Mouse (Mus musculus): ENCODE data around the gene Vti1a. TPM values are rescaled to one million over a fixed set of nuclear protein-coding genes. Genes with fewer than 3 reads are reported as not detected.

Gene Vti1a
- polyA plus RNA-seq, 1 experiment from 2014 or later: 19.4 TPM

DNA sequence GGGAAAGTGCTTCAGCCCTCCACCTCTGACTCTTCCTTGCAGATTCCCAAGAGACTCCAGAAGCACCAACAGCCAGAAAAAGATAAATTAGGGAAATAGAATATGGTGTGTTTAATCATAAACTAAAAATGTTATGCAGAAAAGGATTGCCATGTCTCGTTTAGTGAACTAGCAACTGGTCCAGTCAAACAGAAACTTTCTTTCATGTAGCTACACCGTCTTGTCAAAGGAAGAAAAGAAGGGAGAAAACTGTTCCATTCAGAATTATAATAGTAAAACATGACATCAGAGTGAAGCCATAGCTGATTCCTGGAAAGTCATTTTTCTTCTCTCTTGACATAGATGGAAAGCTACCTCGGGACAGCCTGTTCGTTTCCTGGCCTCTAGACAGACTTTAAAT lies 185.9 kb downstream of the Vti1a start:
- Histone ChIP-seq H3K4me3 (ENCODE audit: low read depth, low read length) (no peak overlapping the region), H3K4me1 (replicated peaks; ENCODE audit: control insufficient read depth, insufficient read depth) (no peaks in the 10 kb centered on the region), H3K4me2 (replicated peaks; ENCODE audit: low read depth) (no peak overlapping the region), H3K9ac (ENCODE audit: low read length) (no peak overlapping the region), H3K9me3 (ENCODE audit: control insufficient read depth, low read length) (no peaks in the 10 kb centered on the region), H3K36me3 (ENCODE audit: control insufficient read depth, insufficient read depth, low read length) (peaks cover 2% of the 10 kb centered on the region; the same call in 1 of the 2 replicates), H3K27ac (replicated peaks) (no peak overlapping the region), H3K27me3 (ENCODE audit: control insufficient read depth, insufficient read depth, low read length) (no peaks in the 10 kb centered on the region)
- WGBS: 43% methylated on average over 4 of the region's 4 CpGs
- no peak for DNase-seq (ENCODE audit: low spot score)
- TF ChIP-seq CTCF (IDR thresholded peaks at IDR 0.05; ENCODE audit: low read depth) (no peak), EP300 (optimal IDR thresholded peaks at IDR 0.05) (no peak)
- no peak for ATAC-seq (ENCODE audit: low FRiP score, low TSS enrichment)

DNA sequence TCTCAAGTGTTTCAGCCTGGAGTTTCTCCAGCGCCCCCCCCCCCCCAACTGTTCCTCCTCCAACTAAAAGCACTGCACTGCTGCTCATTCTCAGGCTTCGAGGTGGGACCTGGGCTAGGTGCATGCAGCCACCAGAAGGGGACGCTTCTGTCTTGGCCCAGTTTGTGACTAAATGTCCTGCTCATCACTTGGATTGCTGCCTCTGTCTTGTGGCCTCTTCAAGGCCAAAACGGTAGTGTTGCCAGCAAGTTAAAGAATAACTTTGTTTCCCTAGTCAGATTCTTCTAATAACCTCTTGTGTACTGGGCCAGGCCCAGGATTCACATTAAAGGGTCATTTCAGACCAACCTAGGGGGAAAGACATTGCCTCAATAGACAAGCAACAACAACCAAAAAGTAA lies 187.7 kb downstream of the Vti1a start:
- 69% methylated on average over 4 of the region's 4 CpGs for WGBS
- ATAC-seq (ENCODE audit: low FRiP score, low TSS enrichment): no peak
- peaks cover 2% of the 10 kb centered on the region; the same call in 1 of the 2 replicates for H3K36me3 ChIP-seq (ENCODE audit: control insufficient read depth, insufficient read depth, low read length)
- no peaks in the 10 kb centered on the region for H3K27me3 ChIP-seq (ENCODE audit: control insufficient read depth, insufficient read depth, low read length)
- no peak for TF ChIP-seq EP300 (optimal IDR thresholded peaks at IDR 0.05)
- TF ChIP-seq CTCF (IDR thresholded peaks at IDR 0.05; ENCODE audit: low read depth): no peak
- H3K4me3 ChIP-seq (ENCODE audit: low read depth, low read length): no peak overlapping the region
- no peak overlapping the region for H3K9ac ChIP-seq (ENCODE audit: low read length)
- no peaks in the 10 kb centered on the region for H3K9me3 ChIP-seq (ENCODE audit: control insufficient read depth, low read length)
- DNase-seq (ENCODE audit: low spot score): no peak
- H3K27ac ChIP-seq (replicated peaks): no peak overlapping the region
- no peak overlapping the region for H3K4me2 ChIP-seq (replicated peaks; ENCODE audit: low read depth)
- H3K4me1 ChIP-seq (replicated peaks; ENCODE audit: control insufficient read depth, insufficient read depth): no peaks in the 10 kb centered on the region

DNA sequence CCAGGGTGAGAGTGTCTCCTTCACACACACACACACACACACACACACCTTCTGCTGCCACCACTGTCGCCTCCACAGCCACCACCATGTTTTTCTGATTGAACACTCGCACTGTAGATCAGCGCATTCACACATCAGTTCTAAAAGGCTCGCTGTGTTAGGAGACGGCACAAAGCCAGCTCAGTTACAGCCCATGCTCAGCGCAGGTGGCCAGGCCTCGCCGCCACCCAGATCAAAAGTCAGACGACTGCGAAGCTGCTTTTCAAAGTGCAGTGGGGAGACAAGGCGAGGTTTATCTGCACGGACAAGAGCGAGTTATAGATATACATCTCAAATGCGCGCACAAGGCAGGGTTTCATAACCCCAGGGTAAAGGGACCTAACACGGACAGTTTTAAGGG lies 191.7 kb downstream of the Vti1a start:
- TF ChIP-seq CTCF (IDR thresholded peaks at IDR 0.05; ENCODE audit: low read depth) (no peak), EP300 (optimal IDR thresholded peaks at IDR 0.05) (no peak)
- peaks cover 2% of the 10 kb centered on the region; the same call in 1 of the 2 replicates for H3K36me3 ChIP-seq (ENCODE audit: control insufficient read depth, insufficient read depth, low read length)
- H3K4me1 ChIP-seq (replicated peaks; ENCODE audit: control insufficient read depth, insufficient read depth): no peaks in the 10 kb centered on the region
- H3K27ac ChIP-seq (replicated peaks): no peak overlapping the region
- no peaks in the 10 kb centered on the region for H3K27me3 ChIP-seq (ENCODE audit: control insufficient read depth, insufficient read depth, low read length)
- no peak overlapping the region for H3K4me2 ChIP-seq (replicated peaks; ENCODE audit: low read depth)
- 63% methylated on average over 16 of the region's 16 CpGs for WGBS
- no peaks in the 10 kb centered on the region for H3K9me3 ChIP-seq (ENCODE audit: control insufficient read depth, low read length)
- H3K4me3 ChIP-seq (ENCODE audit: low read depth, low read length): no peak overlapping the region
- no peak overlapping the region for H3K9ac ChIP-seq (ENCODE audit: low read length)
- no peak for ATAC-seq (ENCODE audit: low FRiP score, low TSS enrichment)
- no peak for DNase-seq (ENCODE audit: low spot score)

DNA sequence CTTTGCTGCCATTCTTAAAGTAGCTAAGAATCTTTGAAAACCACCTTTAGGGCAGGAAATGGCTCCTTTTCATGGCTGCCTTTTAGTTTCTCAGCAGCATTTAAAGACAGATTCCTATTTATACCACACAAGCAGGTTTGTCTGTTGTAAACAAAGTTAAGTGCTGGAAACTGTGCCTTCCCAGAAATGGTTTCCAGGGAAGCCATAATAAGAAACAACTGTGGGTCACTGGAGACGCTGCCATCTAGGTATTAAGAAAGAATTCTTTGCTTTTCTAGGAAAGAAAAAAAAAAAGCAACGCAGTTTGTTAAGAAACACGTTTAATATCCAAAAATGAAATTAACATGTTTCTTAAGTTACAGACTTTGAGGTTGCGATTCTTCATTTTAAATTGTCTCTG lies 192.1 kb downstream of the Vti1a start:
- H3K9ac ChIP-seq (ENCODE audit: low read length): no peak overlapping the region
- H3K27me3 ChIP-seq (ENCODE audit: control insufficient read depth, insufficient read depth, low read length): no peaks in the 10 kb centered on the region
- WGBS: 73% methylated on average over 4 of the region's 4 CpGs

DNA sequence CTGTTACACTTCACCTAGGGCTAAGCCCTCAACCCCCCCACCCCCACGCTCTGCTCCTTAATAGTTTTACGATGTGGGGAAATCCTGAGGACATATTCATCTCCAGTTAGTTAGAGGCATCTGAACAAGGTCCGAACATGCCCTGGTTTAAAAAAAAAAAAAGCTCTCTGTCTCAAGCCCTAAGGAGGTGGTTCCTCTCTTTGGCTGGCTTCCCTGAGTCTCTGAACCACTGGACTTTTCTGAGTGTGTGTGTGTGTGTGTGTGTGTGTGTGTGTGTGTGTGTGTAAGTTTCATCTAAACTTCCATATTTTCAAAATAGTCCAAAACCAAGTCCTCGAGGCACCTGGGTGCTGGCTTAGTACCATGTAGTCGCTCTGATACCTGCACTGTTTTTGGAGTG lies 192.9 kb downstream of the Vti1a start:
- DNase-seq (ENCODE audit: low spot score): no peak
- H3K4me2 ChIP-seq (replicated peaks; ENCODE audit: low read depth): no peak overlapping the region
- H3K4me3 ChIP-seq (ENCODE audit: low read depth, low read length): no peak overlapping the region
- peaks cover 2% of the 10 kb centered on the region; the same call in 1 of the 2 replicates for H3K36me3 ChIP-seq (ENCODE audit: control insufficient read depth, insufficient read depth, low read length)
- H3K27ac ChIP-seq (replicated peaks): no peak overlapping the region
- H3K9ac ChIP-seq (ENCODE audit: low read length): no peak overlapping the region
- 75% methylated on average over 5 of the region's 5 CpGs for WGBS
- no peak for ATAC-seq (ENCODE audit: low FRiP score, low TSS enrichment)
- no peaks in the 10 kb centered on the region for H3K9me3 ChIP-seq (ENCODE audit: control insufficient read depth, low read length)
- no peaks in the 10 kb centered on the region for H3K4me1 ChIP-seq (replicated peaks; ENCODE audit: control insufficient read depth, insufficient read depth)
- no peaks in the 10 kb centered on the region for H3K27me3 ChIP-seq (ENCODE audit: control insufficient read depth, insufficient read depth, low read length)
- no peak for TF ChIP-seq CTCF (IDR thresholded peaks at IDR 0.05; ENCODE audit: low read depth)

More for the DNA sequence above, 192.1 kb downstream of the Vti1a start:
- Histone ChIP-seq H3K36me3 (ENCODE audit: control insufficient read depth, insufficient read depth, low read length) (peaks cover 2% of the 10 kb centered on the region; the same call in 1 of the 2 replicates), H3K4me1 (replicated peaks; ENCODE audit: control insufficient read depth, insufficient read depth) (no peaks in the 10 kb centered on the region), H3K4me3 (ENCODE audit: low read depth, low read length) (no peak overlapping the region), H3K4me2 (replicated peaks; ENCODE audit: low read depth) (no peak overlapping the region), H3K27ac (replicated peaks) (no peak overlapping the region), H3K9me3 (ENCODE audit: control insufficient read depth, low read length) (no peaks in the 10 kb centered on the region)
- ATAC-seq (ENCODE audit: low FRiP score, low TSS enrichment) (no peak), DNase-seq (ENCODE audit: low spot score) (no peak)
- TF ChIP-seq CTCF (IDR thresholded peaks at IDR 0.05; ENCODE audit: low read depth) (no peak), EP300 (optimal IDR thresholded peaks at IDR 0.05) (no peak)

DNA sequence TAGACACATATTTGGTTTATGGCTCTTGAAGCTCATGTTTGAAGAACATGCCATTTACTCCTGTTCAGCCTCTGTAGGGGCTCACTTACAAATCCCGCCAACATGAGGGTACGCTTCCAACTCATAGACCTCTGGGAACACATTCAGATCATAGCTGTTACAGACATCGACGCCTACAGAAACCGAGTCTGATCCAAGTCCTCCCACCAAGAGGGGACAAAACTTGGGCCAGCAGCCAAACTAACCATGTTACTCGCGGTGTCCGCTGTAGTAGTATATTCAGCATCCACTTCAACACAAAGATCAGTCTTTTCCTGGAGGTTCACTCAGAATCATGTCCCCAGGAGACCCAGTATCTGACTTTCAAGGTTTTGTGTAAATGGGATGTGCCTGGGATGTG lies 193.5 kb downstream of the Vti1a start:
- no peak for ATAC-seq (ENCODE audit: low FRiP score, low TSS enrichment)
- H3K27me3 ChIP-seq (ENCODE audit: control insufficient read depth, insufficient read depth, low read length): no peaks in the 10 kb centered on the region
- peaks cover 2% of the 10 kb centered on the region; the same call in 1 of the 2 replicates for H3K36me3 ChIP-seq (ENCODE audit: control insufficient read depth, insufficient read depth, low read length)
- H3K9me3 ChIP-seq (ENCODE audit: control insufficient read depth, low read length): no peaks in the 10 kb centered on the region
- H3K4me2 ChIP-seq (replicated peaks; ENCODE audit: low read depth): no peak overlapping the region
- H3K4me3 ChIP-seq (ENCODE audit: low read depth, low read length): no peak overlapping the region
- H3K4me1 ChIP-seq (replicated peaks; ENCODE audit: control insufficient read depth, insufficient read depth): no peaks in the 10 kb centered on the region
- no peak overlapping the region for H3K27ac ChIP-seq (replicated peaks)
- TF ChIP-seq EP300 (optimal IDR thresholded peaks at IDR 0.05) (no peak), CTCF (IDR thresholded peaks at IDR 0.05; ENCODE audit: low read depth) (no peak)
- 91% methylated on average over 8 of the region's 8 CpGs for WGBS
- H3K9ac ChIP-seq (ENCODE audit: low read length): no peak overlapping the region
- no peak for DNase-seq (ENCODE audit: low spot score)

Measured in stomach, postnatal 0 days (tissue).